Mouse (Mus musculus) heart, postnatal 10 days (tissue): Measurements from ENCODE around the gene Prr3. TPM values are rescaled to one million over a fixed set of nuclear protein-coding genes. Genes with fewer than 3 reads are reported as not detected.
A peak's percentile ranks its signal among the peaks of the same experiment; 100 is the strongest.
"Not testable (repeated sequence)": the region's sequence is repeated elsewhere in the genome, so short reads cannot be mapped to it uniquely, and the experiment has no call there.

Experiments used
- DNase-seq, 2 experiments: peaks; one replicate each; pipeline ENCODE4 v3.0.0; 2021
- intact Hi-C: fragments of 180-260 bp; cut with DNase I; formaldehyde crosslinking; loops from one replicate; pipeline ENCODE4 v1.15.1; 2025
- total RNA-seq, 2 experiments: library from RNA; stranded (reverse); gene quantifications; 2 replicates each; pipeline ENCODE4 v1.2.3; 2021

Gene Prr3
- 10 to 100 TPM in 1 of 2 experiments, 1 to 10 TPM in 1; 7.9 to 11.0 TPM for total RNA-seq

DNA sequence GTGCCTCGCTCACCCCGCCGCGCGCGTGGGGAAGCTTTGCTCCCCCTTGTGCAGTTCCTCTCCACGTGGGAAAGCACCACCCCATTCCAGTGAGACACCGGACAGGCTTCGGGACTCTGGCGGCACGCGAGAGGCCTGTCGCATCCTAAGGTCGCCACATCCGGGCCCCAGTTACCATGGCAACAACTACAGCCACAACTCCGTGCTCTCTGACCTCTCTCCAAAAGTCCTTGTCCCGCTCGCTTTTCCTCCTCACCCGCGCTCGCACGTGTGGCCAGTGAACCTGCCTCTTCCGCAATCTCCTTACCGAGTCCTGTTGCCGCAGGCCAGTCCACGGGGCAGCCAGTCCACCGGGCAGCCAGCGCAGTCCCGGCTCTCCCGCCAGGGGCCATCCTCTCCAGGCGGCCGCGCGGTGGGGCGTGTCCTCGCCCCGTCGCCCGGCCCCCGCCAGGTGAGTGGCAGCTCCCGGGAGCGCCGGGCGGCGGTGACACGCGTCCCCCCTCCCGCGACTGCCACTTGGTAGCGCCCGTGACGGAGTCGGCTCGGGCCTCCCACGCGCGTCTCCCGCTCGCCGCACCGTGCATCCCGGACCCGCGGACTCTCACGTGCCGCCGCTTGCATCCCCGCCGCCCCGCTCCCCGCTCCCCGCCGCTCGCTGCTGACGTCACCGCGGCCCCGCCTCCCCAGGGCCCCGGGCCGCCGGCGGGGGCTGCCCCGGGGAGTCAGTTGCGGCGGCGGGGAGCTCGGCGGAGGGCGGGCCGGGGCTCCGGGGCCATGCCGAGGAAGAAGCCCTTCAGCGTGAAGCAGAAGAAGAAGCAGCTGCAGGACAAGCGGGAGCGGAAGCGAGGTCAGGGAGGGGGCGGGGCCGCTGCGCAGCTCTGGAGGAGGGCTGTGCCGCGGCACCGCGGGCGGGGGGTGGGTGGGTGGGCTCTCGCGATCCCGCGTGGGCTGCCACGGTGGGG is at the start of gene Prr3, which contains the start of gene Gnl1:
Gene Prr3 (minus strand): TSS at position 836 of the 962 bp plus-strand sequence.
Gene Gnl1 (plus strand): TSS at position 451 of the 962 bp plus-strand sequence.
- intact Hi-C loops = no loop called here
- peak; percentile 95 to 96 for DNase-seq

DNA sequence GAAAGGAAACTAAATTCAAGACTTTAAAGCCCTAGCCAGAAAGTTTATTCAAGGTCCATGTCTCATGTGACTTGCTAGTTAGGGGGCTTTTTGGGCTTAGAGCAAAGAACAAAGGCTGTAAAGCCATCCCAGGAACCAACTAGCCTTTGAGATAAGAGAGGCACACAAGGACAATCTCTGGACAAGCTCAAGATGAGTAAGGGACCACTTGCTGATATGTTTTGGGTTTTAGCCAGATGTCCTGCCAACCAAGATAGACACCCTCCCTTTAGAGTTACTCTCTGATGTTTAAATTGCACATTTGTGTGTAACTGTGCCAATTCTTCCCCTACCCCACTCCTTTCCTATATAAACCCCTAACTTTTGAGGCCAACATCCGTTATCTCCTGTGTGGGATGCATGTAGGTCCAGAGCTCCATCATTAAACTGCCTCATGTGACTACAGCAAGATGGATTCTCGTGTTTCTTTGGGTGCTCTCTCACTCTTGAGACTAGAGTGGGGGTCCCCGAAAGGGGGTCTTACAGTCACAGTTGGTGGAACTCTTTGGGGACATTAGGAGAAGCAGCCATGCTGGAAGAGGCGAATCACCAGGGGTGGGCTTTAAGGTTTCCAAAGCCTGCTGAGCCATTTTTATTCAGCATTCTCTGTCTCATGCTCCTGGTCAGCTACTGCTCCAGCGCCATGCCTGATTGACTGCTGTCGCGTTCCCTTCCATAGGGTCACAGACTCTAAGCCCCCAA is 49.0 kb upstream of the Prr3 start:
- intact Hi-C loops = no loop called here

DNA sequence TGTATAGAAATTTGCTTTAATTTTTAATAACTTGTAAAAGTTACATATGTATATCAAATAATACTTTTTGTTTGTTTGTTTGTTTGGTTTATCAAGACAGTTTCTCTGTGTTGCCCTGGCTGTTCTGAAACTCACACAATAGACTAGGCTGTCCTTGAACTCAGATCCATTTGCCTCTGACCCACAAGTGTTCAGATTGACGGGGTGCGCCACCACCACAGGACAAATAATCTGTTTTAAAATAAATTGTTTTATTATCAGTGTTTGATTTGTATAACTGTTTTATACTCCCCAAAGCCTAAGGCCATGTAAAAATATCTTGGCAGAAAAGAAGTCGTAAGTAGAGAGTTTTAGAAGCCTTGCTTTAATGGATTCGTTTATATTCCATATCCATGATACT is 47.6 kb upstream of the Prr3 start:
- intact Hi-C loops = no loop called here
- DNase-seq = no peak

More for the DNA sequence above, 49.0 kb upstream of the Prr3 start:
- no peak for DNase-seq

DNA sequence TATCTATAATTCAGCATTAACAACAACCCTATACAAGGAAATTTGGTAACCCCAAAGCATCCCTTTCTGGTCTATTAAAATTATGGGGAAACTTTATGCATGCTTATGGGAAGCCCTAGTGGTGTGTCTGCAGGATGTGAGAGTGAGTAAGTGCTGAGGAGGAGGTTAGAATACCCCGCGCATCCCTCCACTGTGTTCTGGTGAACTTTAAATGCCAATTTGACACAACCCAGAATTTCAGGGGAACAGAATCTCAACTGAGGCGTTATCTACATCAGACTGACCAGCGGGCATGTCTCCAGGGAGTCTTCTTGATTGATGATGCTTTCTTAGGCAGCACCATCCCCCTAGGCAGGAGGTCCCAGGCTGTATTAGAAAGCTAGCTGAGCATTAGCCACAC is 45.9 kb upstream of the Prr3 start:
- DNase-seq = no peak
- intact Hi-C loops = no loop called here

DNA sequence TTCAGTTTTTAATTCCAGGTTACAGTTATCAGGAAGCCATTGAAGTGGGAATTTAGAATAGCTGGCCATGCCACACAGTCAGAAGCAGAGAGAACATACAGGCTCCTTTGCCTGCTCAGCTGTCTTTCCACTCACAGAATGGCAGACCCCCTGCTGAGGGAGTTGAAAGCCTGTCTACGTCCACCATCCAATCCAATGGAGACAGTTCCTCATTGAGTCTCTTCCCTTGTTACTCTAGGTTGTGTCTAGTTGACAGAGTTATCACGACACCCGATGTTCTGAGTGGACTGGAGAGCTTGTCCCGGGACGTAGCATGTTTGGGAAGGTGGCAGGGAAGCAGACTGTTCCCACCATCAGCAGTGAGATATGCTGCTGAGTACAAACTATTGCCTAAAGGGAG is 45.2 kb upstream of the Prr3 start:
- intact Hi-C loops = no loop called here
- DNase-seq = no peak

DNA sequence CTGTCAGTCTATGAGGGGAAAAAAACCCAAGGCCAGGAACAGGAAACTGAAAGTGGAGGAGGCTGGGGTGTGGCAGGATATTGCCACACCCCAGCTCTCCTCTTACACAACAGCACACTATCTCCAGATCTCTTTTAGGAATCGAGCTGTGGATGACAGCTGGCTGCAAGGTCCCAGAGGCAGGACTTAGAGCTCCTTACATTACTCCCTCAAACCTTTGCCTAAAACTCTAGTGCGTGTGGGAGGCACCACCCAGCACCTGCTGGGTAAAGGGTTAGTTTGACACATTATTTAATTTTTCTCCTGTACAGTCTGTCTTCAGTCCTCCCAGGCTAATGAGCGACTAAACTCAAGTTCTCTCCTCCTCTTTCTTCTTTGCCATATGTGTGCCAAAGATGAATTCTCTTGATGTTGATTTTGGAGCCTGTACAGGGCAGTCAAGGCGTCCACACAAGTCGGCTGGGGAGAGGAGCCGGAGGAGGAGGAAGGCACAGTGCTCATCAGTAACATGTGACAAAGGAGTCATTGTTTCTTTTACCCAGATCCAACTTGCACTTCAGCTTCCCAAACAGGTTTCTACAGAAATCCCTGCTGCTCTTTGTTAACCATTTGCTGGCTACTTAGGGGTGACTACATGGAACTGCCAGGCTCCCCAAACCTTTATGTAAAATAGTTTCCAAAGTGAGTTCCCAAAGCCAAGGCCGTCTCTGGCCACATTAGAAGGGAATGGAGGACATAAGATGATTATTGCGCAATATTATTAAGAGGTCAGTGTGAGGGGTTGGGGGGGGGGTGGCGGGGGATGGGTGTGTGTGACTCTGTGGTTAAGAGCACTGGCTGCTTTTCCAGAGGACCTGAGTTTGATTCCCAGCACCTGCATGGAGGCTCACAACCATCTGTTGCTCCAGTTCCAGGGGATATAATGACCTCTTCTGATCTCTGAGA is 43.9 kb upstream of the Prr3 start:
- intact Hi-C loops = no loop called here
- peak; percentile 37 to 41 for DNase-seq

DNA sequence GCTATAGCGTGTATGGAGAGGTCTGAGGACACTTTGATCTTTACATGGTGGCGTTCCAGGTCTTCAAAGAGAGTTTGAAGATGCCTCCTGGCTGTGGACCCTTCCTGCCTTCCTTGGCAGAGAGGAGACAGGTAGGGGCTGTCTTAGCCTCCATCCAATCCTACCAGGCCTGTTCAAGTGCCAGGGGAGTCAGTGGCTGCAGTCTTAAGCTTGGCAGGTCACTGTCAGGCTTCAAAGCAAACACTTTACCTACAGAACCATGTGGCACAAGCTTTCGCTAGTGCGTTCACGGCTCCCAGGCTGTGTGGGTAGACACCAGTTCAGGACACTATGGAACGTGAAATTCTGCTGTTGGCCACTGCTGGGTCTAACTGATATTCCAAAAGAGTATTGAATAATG is 42.9 kb upstream of the Prr3 start:
- DNase-seq = no peak
- intact Hi-C loops = no loop called here

DNA sequence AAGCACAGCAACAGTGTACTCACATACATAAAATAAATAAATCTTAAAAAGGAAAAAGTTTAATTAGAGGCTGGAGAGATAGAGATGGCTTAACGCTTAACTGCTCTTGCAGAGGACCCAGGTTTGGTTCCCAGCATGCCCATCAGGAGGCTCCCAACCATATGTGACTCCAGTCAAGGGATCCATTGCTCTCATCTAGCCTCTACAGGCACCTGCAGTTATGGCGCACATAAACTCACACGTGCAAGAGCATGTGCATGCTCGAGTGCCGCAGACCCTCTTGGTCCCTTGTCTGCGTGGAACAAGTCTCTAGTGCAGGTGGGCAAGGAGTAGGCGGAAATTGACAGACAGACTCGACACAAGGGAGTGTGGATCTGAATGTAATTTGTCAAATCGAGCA is 42.1 kb upstream of the Prr3 start:
- no peak for DNase-seq
- intact Hi-C loops = no loop called here

DNA sequence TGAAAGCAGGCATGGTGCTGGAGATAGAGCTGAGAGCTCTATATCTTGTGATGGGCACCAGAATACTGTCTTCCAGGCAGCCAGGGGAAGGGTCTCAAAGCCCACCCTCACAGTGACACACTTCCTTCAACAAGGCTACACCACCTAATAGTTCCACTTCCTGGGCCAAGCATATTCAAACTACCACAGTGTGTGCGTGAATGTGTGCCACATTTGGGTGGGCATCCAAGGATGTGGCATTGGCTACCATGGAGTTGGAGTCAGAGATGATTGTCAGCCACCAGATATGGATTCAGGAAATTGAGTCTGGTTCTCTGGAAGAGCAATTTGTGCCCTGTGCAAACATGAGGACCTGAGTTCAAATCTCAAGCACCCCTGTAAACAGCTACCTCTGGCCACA is 41.3 kb upstream of the Prr3 start:
- no peak for DNase-seq
- intact Hi-C loops = no loop called here

DNA sequence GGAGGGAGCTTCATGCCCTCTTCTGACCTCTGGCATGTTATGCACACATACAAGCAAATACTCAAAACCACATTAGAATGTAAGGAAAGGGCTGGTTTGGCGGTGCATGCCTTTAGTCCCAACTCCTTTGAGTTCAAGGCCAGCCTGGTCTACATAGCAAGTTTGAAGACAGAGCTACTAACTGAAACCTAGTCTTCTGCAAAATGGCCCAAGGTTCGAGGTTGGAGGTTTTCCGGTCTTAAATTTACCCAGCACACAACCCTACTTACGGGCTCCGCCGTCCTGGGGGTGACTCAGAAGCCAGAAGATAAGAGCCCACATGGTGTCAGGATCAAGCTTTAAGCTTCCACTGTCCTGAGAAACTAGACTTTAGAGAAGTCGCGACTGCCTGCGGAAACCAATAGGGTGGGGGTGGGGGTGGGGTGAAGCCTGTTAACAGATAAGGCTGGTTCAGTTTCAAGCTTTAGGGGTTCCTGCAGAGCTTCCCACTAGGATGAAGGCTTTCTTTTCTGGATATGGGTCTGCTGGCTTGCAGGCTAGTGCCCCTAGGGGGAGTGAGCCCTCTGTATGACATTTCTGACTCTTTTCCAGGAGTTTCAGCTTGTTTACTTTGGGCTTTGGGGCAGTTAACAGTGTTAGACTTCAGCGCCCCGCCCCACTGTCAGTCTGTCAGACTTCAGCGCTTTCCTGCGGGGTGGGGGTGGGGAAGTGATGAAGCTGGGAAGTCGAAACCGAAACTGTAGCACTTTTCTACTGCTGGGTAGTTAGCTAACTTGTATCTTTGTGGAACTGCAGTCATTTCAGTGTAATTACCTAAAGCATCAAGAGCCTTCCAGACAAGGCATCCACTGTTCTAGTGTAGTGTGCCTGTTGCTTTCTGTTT is 40.4 kb upstream of the Prr3 start, which contains the start of gene H2-T24:
Gene H2-T24 (minus strand): TSS at position 370 of the 883 bp plus-strand sequence.
- DNase-seq = peak; percentile 79 to 80
- intact Hi-C loops = no loop called here

DNA sequence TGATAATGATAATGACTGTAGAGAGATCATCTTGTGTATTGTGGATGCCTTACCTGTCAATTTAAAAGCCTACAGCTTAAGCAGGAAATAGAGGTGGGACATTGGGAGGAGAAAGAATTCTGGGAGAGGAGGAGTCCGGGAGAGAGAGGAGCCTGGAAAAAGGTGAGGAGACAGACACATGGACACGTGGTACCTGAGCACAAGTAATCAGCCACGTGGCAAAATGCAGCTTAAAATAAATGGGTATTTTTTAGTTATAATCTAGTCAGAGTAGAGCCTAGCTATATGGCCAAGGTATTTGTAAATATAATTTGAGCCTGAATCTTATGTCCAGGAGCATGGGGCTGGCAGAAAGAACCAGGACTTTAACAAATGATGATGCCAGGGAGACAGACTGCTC is 39.5 kb upstream of the Prr3 start:
- no peak for DNase-seq
- intact Hi-C loops = no loop called here

DNA sequence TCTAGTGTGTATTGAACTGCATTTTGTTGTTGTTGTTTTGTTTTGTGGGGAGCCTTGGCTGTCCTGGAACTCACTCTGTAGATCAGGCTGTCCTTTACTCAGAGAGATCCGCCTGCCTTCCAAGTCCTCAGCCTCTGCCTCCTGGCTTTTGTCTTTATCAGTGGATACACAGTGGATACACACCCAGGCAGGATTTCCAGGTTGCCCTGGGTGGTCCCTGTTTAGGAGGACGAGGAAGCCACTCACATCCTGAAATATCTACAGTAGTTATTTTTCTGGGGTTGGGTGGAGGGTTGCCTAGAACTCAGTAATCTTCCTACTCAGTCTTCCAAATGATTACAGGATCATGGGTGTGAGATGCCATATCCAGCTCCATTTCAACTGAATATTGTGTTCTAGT is 38.9 kb upstream of the Prr3 start:
- intact Hi-C loops = no loop called here
- no peak for DNase-seq

DNA sequence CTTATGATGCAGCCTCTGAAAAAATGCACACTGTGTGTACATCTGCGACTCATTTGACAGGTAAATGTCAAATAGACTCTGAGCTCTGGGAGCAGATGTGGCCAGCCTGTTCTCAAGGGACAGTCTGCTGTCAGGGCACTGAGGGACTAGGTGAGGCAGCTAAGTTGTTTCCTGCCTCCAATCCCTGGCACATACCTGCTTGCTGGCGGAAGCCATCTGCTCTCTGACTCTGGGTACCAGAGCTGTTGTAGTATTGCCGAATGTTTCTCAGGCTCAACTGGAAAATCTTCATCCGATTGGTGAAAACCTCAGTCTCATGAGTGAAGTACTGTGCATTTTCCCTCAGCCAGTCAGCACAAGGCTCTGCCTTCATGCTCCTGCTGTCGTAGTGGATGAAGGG is 37.0 kb upstream of the Prr3 start:
- no peak for DNase-seq

DNA sequence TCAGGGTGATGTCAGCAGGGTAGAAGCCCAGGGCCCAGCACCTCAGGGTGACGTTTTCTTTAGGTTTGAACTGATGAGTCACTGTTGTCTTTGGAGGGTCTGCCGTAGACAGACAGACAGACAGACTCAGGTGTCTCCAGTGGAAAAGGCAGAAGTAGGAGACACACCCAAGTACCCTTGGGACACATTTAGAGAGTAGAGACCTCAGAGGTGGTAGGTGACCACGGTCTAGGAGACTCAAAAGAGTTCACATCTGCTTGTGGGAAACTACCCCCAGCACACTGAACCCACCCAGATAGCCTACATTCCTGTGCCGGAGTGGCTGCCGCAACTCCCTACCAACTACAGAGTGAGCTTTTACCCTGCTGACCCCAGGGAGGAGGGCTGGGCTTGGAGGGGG is 34.9 kb upstream of the Prr3 start:
- no peak for DNase-seq
- intact Hi-C loops = no loop called here

More for the DNA sequence above, 37.0 kb upstream of the Prr3 start:
- intact Hi-C loops = no loop called here

DNA sequence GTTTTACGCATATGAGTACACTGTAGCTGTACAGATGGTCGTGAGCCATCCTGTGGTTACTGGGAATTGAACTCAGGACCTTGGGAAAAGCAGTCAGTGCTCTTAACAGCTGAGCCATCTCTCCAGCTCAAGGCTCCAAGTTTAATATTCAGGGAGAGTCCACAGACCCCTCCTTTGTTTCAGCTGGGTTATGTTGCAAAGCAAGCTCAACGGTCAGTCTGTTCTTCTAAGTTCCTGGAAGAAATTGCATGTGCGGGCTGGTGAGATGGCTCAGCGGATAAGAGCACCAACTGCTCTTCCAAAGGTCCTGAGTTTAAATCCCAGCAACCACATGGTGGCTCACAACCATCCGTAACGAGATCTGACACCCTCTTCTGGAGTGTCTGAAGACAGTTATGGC is 24.4 kb upstream of the Prr3 start:
- DNase-seq, intact Hi-C loops: not testable (repeated sequence)

DNA sequence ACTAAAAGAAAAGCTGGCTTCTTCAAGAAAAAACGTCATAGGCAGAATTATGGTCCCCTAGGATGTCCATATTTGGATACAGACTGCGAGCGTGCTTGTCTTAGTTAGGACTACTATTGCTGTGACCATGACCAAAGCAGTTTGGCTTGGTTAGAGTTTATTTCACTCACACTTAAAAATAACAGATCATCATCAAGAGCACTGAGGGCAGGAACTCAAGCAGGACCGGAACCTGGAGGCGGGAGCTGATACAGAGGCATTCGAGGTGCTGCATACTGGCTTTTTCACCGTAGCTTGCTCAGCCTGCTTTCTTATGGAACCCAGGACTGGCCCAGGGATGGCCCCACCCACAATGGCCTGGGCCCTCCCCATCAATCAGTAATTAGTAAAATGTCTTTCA is 23.3 kb upstream of the Prr3 start:
- no peak for DNase-seq
- intact Hi-C loops = no loop called here

DNA sequence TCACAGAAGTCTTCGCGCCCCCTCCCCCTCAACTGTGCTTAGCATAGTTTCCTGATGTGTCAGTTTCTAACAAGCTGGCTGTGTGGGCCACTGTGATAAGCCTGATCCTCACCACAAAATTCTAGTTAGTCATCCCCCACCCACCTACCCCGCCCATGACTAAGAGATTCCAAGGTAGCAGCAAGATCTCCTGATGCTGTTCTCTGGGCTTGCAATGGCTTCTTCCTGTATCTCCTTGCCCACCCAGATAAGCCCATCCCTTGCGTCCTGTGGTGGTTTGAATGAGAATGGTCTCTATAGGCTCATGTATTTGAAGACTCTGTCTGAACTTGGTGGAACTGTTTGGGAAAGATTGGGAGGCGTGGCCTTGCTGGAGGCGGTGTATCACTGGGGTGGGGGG is 21.9 kb upstream of the Prr3 start:
- intact Hi-C loops = no loop called here
- no peak for DNase-seq

DNA sequence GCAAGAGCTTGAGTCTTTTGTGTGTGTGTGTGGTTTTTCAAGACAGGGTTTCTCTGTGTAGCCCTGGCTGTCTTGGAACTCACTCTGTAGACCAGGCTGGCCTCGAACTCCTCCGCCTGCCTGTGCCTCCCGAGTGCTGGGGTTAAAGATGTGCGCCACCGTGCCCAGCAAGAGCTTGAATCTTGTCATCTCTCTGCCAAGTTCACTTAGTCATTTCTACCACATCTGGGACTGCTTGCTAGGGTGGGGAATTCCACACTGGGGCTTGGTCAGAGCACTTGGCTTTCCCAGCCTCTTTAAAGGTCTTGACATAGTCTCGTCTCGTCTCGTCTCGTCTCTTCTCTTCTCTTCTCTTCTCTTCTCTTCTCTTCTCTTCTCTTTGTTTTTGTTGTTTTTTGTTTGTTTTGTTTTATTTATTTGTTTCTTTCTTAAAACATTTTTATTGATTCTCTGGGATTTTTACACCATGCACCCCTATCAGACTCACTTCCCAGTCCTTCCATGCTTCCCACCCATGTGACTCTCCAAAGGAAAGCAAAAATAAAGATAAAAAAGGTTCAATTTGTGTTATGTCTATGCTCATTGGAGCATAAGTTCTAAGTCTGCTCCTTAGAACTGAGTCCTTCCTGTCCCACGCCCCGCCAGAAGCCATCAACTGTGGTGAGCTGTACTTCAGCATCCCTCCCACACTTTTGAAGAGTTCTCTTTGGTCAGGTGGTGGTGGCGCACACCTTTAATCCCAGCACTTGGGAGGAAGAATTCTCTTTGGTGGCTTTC is 21.3 kb upstream of the Prr3 start:
- no peak for DNase-seq
- intact Hi-C loops = no loop called here

DNA sequence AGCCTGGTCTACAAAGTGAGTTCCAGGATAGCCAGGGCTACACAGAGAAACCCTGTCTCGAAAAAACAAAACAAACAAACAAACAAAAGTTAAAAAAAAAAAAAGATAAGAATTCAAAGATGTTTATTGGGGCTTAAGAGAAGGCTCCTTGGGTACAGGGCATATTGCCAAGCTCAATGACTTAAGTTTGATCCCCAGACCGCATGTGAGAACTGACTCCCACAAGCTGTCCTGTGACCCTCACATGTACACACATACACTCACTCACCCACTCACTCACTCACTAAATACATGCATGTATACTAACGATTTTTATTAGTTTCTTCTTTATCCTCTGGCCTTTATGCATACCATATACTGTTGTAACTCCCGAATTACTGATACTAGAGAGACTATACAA is 20.3 kb upstream of the Prr3 start:
- intact Hi-C loops = no loop called here
- no peak for DNase-seq
